In the genomic region with DNA sequence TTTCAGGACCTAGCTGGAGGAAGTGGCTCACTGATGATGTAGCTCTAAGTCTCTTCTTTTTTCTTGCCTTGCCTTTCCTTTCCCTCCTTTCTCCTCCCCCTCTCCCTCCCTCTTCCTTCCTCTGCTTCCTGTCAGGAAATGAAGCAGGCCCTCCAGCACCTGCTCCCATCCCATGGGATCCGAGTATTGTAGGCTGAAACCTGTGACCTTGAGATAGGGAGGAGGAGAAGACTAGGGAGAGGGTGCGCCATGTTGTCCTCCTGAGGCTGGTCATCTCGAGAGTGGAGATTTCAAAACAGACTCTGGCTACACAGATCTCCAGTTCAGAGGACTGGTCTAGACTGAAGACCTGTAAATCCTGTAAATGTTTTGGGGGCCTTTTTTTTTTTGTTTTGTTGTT, we compare ENCODE assay signal across 11 mouse cellular contexts. TPM values are rescaled to one million over a fixed set of nuclear protein-coding genes. Genes with fewer than 3 reads are reported as not detected.
A peak's percentile ranks its signal among the peaks of the same experiment; 100 is the strongest.
DNase-seq lines count a peak whose midpoint lies in the region; ATAC-seq and TF ChIP-seq lines count a peak whose summit lies in the region.
"Had no signal": no experiment of that assay in that cellular context is flagged by ENCODE, and none has a peak within 500 bp of the region (broad histone marks: within the 10 kb centered on the region; RNA-seq: fewer than 3 reads in every experiment).

No protein-coding gene starts in this region.

- H3K27me3 ChIP-seq in heart, embryonic 16.5 days (ENCODE audit: control insufficient read depth, insufficient read depth, low read length) = no peaks in the 10 kb centered on the region
- H3K27me3 ChIP-seq in megakaryocyte, embryonic 14.5 days (replicated peaks) = no peaks in the 10 kb centered on the region
- H3K27me3 ChIP-seq in myocyte (ENCODE audit: control insufficient read depth, insufficient read depth, insufficient read length) = no peaks in the 10 kb centered on the region
- H3K27me3 ChIP-seq: intestine, embryonic 15.5 days had no signal

- H3K4me2 ChIP-seq in heart, embryonic 16.5 days (ENCODE audit: low read depth, low read length) = no peak overlapping the region
- H3K4me2 ChIP-seq in myocyte (ENCODE audit: low read depth) = no peak overlapping the region

- H3K9ac ChIP-seq in heart, embryonic 16.5 days (ENCODE audit: low read length) = no peak overlapping the region
- H3K9ac ChIP-seq: intestine, embryonic 15.5 days had no signal

- H3K4me3 ChIP-seq in heart, embryonic 16.5 days (ENCODE audit: low read length) = no peak overlapping the region
- H3K4me3 ChIP-seq in megakaryocyte, embryonic 14.5 days (replicated peaks) = peak overlapping the region; percentile 54
- H3K4me3 ChIP-seq in bone marrow macrophage, adult 2 months (ENCODE audit: insufficient read depth, low read length) = no peak overlapping the region
- H3K4me3 ChIP-seq in myocyte = peak overlapping the region; percentile 43
- H3K4me3 ChIP-seq: intestine, embryonic 15.5 days had no signal

- no peak for DNase-seq in heart, postnatal 14 days
- DNase-seq in frontal cortex, postnatal 25 days (ENCODE audit: low spot score in 2 of 2) = no peak
- no peak for DNase-seq in right cerebral cortex, adult 18-20 months
- DNase-seq: cerebellum, postnatal 14 days; thymus, postnatal 14 days had no signal

- no peak for TF ChIP-seq CTCF in bone marrow macrophage, adult 2 months (IDR thresholded peaks at IDR 0.05; ENCODE audit: low read depth, low read length)

- H3K9me3 ChIP-seq in heart, embryonic 16.5 days (replicated peaks; ENCODE audit: control insufficient read depth, low read length) = no peaks in the 10 kb centered on the region
- H3K9me3 ChIP-seq in megakaryocyte, embryonic 14.5 days = no peaks in the 10 kb centered on the region
- H3K9me3 ChIP-seq: intestine, embryonic 15.5 days had no signal

- no peaks in the 10 kb centered on the region for H3K36me3 ChIP-seq in heart, embryonic 16.5 days (ENCODE audit: control insufficient read depth, insufficient read depth)
- H3K36me3 ChIP-seq in megakaryocyte, embryonic 14.5 days (replicated peaks; ENCODE audit: low read length) = no peaks in the 10 kb centered on the region
- no peaks in the 10 kb centered on the region for H3K36me3 ChIP-seq in myocyte (ENCODE audit: control insufficient read depth, insufficient read depth)
- H3K36me3 ChIP-seq: intestine, embryonic 15.5 days had no signal

- ATAC-seq in heart, embryonic 16.5 days (replicated peaks; ENCODE audit: extremely low read depth, insufficient read depth, low FRiP score) = no peak
- no peak for ATAC-seq in megakaryocyte, adult 5-6 weeks (ENCODE audit: poor library complexity, severe bottlenecking)
- ATAC-seq: intestine, embryonic 15.5 days had no signal

- 41% methylated on average over 3 of the region's 3 CpGs for WGBS in heart, embryonic 16.5 days

- H3K27ac ChIP-seq in heart, embryonic 16.5 days (ENCODE audit: low read length) = peak overlapping the region; percentile 38
- peak overlapping the region; percentile 30; the same call in 1 of the 2 replicates for H3K27ac ChIP-seq in bone marrow macrophage, adult 2 months (ENCODE audit: insufficient read depth, low read depth, low read length)
- H3K27ac ChIP-seq: intestine, embryonic 15.5 days had no signal

- no peak overlapping the region for H3ac ChIP-seq in myocyte (ENCODE audit: control insufficient read depth, insufficient read length)

- TF ChIP-seq POLR2A in bone marrow macrophage, adult 2 months (IDR thresholded peaks at IDR 0.05; ENCODE audit: borderline replicate concordance, low read depth, low read length) = no peak
- TF ChIP-seq POLR2A in myocyte (IDR thresholded peaks at IDR 0.05; ENCODE audit: insufficient read length, low read depth) = no peak

- H3K4me1 ChIP-seq in heart, embryonic 16.5 days (ENCODE audit: control insufficient read depth, insufficient read depth, low read length) = peaks cover 18% of the 10 kb centered on the region
- H3K4me1 ChIP-seq in megakaryocyte, embryonic 14.5 days = peaks cover 90% of the 10 kb centered on the region
- H3K4me1 ChIP-seq in bone marrow macrophage, adult 2 months (ENCODE audit: control insufficient read depth, insufficient read depth, low read length) = peaks cover 14% of the 10 kb centered on the region

- peaks cover 4% of the 10 kb centered on the region for H3K79me2 ChIP-seq in myocyte (ENCODE audit: control insufficient read depth, insufficient read depth)

- intact Hi-C loops in heart, postnatal 14 days (cut with DNase I) = no loop called here

TF ChIP-seq in myocyte, 11 proteins besides CTCF, POLR2A, EP300 and RAD21:
- TF ChIP-seq E2F4 (IDR thresholded peaks at IDR 0.05; ENCODE audit: insufficient read depth) (no peak), MYOG (IDR thresholded peaks at IDR 0.05; ENCODE audit: control insufficient read depth in 1 of 3, insufficient read depth in 1 of 3, insufficient read length in 2 of 3, low read depth in 2 of 3) (no peak), REST (IDR thresholded peaks at IDR 0.05; ENCODE audit: insufficient read depth, insufficient read length) (no peak), CEBPB (IDR thresholded peaks at IDR 0.05; ENCODE audit: insufficient read depth, poor library complexity, severe bottlenecking) (no peak), USF1 (IDR thresholded peaks at IDR 0.05; ENCODE audit: low read depth) (no peak), TCF12 (IDR thresholded peaks at IDR 0.05; ENCODE audit: insufficient read depth, poor library complexity, severe bottlenecking) (no peak), SRF (IDR thresholded peaks at IDR 0.05; ENCODE audit: control insufficient read depth, insufficient read length, low read depth) (no peak), TCF3 (IDR thresholded peaks at IDR 0.05; ENCODE audit: insufficient read length, low read depth) (no peak), MYOD1 (IDR thresholded peaks at IDR 0.05; ENCODE audit: control insufficient read depth in 1 of 3, insufficient read length in 2 of 3, low read depth in 2 of 3) (no peak), POLR2AphosphoS2 (IDR thresholded peaks at IDR 0.05; ENCODE audit: insufficient read length, low read depth) (no peak), MAX (IDR thresholded peaks at IDR 0.05; ENCODE audit: low read depth) (no peak)

RNA-seq across cellular contexts. Expression of a gene that starts 1.6 kb away (rescaled TPM):
- polyA plus RNA-seq in heart, embryonic 16.5 days (2015; fragmentation: Nextera tagmentation; extraction: Ambion mirVana) = 5.0 and 6.7 TPM in 2 replicates
- total RNA-seq in heart, postnatal 14 days (2021) = 1 to 10 TPM; 6.6 to 8.6 TPM
- 6.1 TPM in 1 of 2 replicates, not detected in the other for polyA plus RNA-seq in megakaryocyte, embryonic 14.5 days (2012; ENCODE audit: insufficient read depth, low replicate concordance)
- 2.7 and 4.4 TPM in 2 replicates for total RNA-seq in megakaryocyte, adult 5-6 weeks (2015)
- 2.5 and 3.2 TPM in 2 replicates for total RNA-seq in megakaryocyte, adult 5-6 weeks (2017)
- polyA plus RNA-seq in bone marrow macrophage, adult 2 months (2012; ENCODE audit: insufficient read depth, insufficient read length, missing spikeins) = 5.5 and 7.3 TPM in 2 replicates
- polyA plus RNA-seq in myocyte (2012; fragmentation: generic; extraction: Trizol) = 4.8 TPM

RNA-seq across cellular contexts. Expression of a gene that starts 5.6 kb away (rescaled TPM):
- 23.1 and 25.1 TPM in 2 replicates for polyA plus RNA-seq in heart, embryonic 16.5 days (2015; fragmentation: Nextera tagmentation; extraction: Ambion mirVana)
- 10 to 100 TPM; 25.3 to 25.8 TPM for total RNA-seq in heart, postnatal 14 days (2021)
- polyA plus RNA-seq in megakaryocyte, embryonic 14.5 days (2012; ENCODE audit: insufficient read depth, low replicate concordance) = 7.8 and 12.3 TPM in 2 replicates
- total RNA-seq in megakaryocyte, adult 5-6 weeks (2015) = 2.9 and 3.4 TPM in 2 replicates
- 1.8 and 2.1 TPM in 2 replicates for total RNA-seq in megakaryocyte, adult 5-6 weeks (2017)
- 4.9 and 5.8 TPM in 2 replicates for polyA plus RNA-seq in bone marrow macrophage, adult 2 months (2012; ENCODE audit: insufficient read depth, insufficient read length, missing spikeins)
- 16.9 TPM for polyA plus RNA-seq in myocyte (2012; fragmentation: generic; extraction: Trizol)

RNA-seq across cellular contexts. Expression of a gene that starts 47.3 kb away (rescaled TPM):
- 3.0 and 3.5 TPM in 2 replicates for polyA plus RNA-seq in heart, embryonic 16.5 days (2015; fragmentation: Nextera tagmentation; extraction: Ambion mirVana)
- 1 to 10 TPM; 6.0 to 7.1 TPM for total RNA-seq in heart, postnatal 14 days (2021)
- polyA plus RNA-seq in megakaryocyte, embryonic 14.5 days (2012; ENCODE audit: insufficient read depth, low replicate concordance) = 52.7 and 124 TPM in 2 replicates
- 284 and 306 TPM in 2 replicates for total RNA-seq in megakaryocyte, adult 5-6 weeks (2015)
- total RNA-seq in megakaryocyte, adult 5-6 weeks (2017) = 339 and 371 TPM in 2 replicates
- 373 and 392 TPM in 2 replicates for polyA plus RNA-seq in bone marrow macrophage, adult 2 months (2012; ENCODE audit: insufficient read depth, insufficient read length, missing spikeins)
- polyA plus RNA-seq in myocyte (2012; fragmentation: generic; extraction: Trizol) = 1.4 TPM

Comparison
In these comparisons a context has a peak if more than half of its experiments do, and no peak if none do; other contexts are left out.
1. H3K4me3 ChIP-seq: peak in megakaryocyte, embryonic 14.5 days (single experiment) and myocyte (single experiment); none in heart, embryonic 16.5 days (single experiment) and bone marrow macrophage, adult 2 months (single experiment).
2. RNA of a gene that starts 47.3 kb away (polyA plus RNA-seq): 373 to 392 TPM in bone marrow macrophage, adult 2 months and 52.7 to 124 TPM in megakaryocyte, embryonic 14.5 days; 3.0 to 3.5 TPM in heart, embryonic 16.5 days and 1.4 TPM in myocyte (single experiment); every median in the first group is over 10 times any median in the second.